Mouse (Mus musculus) spleen, adult 12 weeks (tissue): ENCODE data around the gene Npas2.

Experiments used
- DNase-seq: peaks from one replicate; pipeline ENCODE4 v3.0.0; 2022; ENCODE audit warnings: low spot score

Gene Npas2

DNA sequence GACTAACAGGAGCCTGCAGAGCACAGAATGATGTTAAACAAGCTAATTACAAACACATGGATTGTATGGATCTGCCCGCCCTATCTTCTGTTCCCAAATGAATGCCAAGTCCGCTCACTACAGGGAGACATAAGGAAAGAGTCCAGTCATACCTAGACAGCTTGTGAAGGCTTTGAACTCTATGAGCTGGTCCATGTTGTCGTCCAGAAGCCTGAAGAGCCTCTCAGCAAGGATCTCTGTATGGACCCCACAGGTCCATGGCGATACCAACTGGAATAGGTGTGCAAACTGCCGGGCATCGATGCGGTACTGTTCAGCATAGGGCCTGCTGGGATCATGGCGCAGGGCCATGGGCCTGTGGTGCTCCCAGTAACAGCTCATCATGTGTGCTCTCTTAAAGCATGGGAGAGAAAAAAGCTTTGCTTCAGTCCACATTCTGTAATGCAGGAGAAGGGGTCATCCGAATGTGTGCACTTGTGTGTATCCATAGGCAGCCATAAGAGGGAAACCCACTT lies 183.3 kb downstream of the Npas2 start:
- DNase-seq = no peak

DNA sequence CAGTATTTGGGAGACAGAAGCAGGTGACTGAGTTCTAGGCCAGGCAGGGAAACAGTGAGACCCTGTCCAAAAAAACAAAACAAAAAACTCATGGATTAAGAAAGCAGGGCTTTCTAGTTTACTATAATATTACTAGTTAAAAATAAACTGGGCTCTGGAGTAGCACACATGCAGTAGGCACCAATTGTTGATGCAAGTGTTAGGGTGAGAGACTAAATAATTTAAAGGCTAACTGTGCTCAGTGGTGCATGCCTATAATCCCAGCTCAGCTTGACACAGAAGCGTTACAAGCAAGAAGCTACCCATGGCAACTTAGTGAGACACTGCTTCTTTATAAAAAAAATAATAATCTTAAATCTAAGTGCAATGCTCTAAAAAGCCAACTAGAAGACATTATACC lies 185.0 kb downstream of the Npas2 start:
- DNase-seq = no peak

DNA sequence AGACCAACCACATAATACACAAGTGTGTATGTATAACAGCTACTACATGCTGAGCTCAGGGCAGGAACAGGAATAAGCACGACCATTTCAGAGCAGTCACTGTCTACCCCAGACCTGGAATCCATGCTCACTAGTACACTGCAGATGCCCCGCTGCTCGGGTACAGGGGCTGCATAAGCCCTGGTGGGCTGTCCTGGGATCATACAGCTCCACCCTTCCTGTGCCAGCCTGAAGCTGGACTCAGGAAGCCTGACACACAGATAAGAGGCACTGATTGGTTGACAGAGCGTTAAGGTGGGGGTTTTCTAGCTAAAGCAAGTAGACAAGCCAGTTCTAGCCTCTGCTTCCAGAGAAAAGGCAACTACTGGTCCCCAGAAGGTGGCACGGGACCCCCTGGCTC lies 185.5 kb downstream of the Npas2 start:
- no peak for DNase-seq

DNA sequence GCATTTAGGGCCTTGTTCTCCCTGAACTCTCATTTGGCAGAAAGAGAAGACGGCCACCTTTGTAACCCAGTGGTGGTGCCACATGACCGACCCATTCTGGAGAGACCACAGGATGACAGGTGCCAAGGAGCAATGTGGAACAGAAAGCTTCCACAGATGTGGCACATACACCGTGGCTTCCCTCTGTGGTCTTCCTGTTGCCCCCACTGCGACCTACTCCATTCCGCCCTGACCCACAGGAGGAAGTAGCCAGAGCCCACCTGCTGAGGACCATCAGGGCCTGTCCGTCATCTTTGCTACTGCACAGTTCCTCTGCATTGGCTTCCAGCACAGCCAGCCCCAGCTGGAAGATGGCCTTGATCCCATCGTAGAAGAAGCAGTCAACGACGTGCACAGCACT lies 187.5 kb downstream of the Npas2 start:
- DNase-seq = no peak

DNA sequence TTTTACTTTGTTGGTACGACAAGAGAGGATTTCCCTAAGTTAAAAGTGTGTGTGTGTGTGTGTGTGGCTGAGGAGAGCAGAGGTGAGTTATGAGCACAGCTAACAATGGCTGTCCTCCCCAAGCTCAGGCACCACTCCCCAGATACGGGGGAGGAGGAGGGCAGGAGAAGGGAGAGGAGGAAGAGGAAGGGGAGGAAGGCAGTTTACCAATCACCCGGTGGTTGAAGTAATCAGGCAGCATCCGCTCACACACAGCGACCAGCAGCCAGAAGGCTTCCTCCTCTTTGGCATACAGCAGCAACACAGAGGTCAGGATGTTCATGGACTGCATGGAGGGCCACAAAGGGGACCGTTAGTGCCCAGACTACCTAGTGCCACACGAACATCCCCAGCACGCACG lies 191.4 kb downstream of the Npas2 start:
- no peak for DNase-seq

DNA sequence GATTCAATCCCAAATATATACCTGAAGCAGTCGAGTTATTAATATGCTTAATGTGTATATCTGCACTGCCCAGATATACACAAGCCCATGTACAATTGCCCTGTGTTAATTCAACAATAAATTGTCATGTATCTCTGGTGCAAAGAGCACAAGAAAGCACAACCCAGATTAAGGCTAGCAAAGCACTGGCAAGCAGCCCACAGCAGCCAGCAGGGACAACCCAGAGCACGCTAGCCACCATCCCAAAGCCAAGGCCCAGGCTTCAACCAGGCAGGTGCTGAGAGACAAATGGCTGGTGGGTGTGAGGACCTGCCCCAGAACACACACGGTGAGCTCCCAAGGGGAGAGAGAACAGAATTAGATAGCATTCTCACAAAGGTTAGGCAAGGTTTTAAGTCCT lies 192.9 kb downstream of the Npas2 start:
- no peak for DNase-seq

DNA sequence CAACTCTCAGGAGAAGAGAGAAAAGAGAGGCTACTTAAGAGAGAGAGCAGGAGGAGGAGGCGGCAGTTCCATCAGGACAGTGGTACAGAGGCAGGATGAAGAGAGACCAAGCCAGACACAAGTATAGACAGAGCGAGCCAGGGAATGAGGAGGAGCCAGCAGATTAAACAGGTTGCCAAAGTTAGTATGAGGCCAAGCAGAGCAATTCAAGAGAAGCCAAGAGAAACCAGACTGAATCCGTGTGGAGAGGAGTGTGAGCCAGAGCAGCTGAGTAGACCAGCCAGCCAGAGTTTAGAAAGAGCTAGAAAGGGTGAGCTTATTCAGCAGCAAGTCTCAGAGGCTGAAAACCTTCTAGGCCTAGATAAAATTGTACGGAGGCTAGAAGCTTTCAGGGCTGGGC lies 194.0 kb downstream of the Npas2 start:
- DNase-seq = no peak

DNA sequence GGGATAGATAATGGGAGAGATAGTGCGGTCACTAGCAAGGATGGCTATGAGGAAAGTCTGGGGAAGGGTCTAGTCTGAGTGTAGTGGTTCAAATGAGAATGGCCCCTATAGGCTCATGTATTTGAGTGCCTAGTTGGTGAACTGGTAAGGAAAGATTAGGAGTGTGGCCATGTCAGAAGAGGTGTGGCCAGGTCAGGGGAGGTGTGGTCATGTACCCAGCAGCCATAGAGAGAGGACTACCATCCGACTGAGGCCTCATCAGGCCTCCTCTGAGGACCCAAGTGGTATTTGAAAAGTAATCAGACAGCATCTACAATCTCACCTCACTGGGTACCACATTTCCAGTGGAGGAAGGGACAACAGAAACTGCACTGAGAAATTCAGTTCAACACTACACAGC lies 194.6 kb downstream of the Npas2 start:
- no peak for DNase-seq

DNA sequence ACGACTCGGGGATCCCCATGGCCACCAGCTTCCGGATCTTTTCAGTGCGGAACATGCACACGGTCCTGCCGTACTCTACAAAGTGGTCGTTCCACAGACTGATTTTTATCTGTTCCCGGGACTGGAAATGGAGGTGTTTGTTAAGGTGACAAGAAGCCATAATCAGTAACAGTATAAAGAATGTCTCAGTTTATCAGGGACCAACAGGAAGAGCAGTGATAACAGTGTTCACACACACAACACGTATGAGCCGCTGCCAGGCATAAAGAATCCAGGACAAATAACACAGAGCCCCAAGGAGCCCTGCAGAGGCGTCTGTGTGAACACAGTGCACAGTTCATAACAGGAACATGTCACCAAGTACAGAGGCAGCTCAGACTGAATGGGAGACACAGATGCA lies 195.8 kb downstream of the Npas2 start:
- DNase-seq = no peak

DNA sequence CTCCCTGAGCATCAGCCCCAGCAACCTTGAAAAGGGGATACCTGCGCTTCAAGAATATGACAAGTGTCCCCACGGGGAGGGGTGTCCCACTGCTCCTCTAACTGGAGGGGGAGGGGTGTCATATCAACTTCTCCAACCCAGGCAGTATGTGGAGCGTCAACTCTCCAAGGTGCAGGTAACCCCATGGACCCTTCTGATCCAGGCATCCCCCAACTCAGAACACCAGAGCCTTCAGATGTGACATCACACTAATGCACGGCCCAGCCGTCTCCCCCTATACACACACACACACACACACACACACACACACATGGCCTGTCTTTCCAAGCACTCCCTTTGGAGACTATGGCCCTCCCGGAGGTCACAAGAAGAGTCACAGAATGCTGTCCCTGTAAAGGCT lies 198.1 kb downstream of the Npas2 start:
- DNase-seq = no peak

DNA sequence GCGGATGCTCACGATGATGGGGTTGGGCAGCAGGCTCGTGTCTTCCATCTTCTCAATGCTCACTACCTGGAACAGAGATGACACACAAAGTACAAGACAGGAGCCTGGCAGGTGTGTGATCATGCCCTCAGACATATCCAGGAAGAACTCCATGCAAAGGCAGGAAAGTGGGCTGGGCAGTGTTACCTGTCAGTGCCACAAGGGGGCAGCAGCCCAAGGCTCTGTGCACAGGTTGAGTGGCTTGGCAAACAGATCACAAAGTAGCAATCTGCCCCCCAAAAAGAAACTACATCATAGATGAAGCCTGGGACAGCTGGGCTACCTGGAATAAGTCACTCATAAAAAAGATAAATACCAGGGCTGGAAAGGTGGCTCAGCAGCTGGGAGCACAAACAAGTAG lies 198.7 kb downstream of the Npas2 start:
- peak; percentile 58 for DNase-seq

DNA sequence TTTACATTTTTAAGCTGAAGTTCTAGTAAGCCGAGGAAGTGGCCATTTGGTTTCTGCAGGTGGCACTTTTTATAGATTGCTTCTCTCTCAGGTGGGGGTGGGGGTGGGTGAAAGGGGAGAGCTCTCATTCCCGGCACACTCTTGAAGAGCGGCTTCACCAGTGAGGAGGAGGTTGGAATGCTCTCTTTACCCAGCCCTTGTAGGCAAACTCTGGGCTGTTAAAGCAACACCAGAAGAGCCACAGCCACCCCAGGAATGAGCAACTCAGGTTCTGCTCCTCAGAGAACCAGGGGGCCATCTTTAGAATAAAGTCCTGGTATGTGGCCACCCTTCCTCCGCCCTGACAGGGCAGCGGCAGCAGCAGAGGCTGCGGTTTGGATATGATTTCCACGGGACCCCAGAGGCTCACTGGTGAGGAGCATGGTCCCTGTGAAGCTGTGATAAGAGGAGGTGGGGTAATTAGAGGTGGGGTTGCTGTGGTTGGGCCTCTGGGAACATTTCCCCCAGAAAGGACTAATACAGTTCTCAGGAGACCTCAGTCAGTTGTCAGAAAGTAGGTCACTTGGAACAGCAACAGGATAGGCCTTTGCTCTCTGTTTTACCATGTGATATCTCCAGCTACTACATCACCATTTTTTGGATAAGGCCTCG lies 199.8 kb downstream of the Npas2 start:
- DNase-seq = no peak

DNA sequence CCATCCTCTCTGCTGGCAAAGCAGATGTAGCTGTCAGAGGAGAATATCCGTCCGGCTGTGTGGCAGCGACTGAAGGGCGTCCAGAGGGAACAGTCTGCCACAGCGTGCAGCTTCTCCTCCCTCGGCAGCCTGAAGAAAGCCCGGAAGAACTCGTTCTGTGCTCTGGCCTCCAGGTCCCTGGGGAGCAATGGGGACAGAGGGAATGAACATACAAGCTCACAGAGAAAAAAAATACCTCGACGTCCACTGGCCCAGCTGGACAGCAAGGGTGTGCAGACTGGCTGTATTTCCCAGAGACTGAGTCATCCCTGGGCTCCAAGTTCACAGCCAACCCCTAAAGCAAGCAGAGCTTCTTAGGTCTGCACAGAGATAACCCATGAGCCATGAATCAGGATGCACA lies 200.6 kb downstream of the Npas2 start:
- DNase-seq = no peak

DNA sequence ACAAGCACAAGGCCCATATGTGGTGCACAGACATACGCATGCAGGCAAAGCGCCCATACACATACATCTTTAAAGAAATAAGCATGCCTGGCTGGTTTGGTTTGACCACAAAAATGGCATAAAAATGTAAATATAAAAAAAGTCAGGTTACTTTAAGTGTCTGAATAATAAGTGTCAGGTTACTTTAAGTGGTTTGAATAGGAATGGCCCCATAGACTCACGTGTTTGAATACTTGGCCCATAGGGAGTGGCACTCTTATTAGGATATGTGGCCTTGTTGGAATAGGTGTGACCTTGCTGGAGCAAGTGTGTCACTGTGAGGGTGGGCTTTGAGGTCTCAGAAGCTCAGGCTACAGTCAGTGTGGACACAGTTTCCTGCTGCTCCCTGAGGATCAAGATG lies 201.1 kb downstream of the Npas2 start:
- no peak for DNase-seq

DNA sequence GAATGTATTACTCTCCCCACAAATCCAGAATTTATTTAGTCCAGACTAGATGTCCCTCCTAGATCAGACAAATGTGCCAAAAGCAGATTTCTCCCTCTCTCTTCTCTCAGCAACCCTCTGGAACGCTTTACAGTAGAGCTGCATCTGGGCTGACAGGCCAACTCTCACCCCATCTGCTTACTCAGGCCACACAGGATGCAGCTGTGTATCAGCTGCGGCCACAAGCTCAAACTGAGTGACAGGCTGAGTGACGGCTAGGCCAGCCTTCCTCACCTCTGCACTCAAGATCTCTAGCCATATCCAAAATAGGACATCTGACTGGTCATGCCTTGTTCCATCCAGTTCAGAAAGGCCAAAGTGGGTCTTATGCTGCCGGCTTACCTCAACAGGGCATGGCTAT lies 202.8 kb downstream of the Npas2 start:
- no peak for DNase-seq

DNA sequence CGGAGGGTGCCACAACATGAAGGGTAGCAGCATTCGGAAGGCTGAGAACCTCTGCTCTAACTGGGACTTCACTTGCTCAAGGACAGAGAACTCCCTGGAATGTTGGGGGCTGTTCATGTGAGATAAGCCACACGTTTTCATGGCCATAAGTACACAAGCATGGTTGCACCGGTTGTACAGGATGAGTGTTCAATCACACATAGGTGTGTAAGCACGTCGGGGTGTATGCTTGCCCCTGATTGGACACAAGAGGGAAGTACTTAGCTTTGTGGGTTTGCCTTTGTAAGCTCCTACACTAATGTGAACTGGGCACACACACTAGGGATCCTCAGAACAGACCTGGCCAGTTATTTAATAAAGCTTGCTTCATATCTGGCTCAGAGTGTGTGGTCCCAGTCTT lies 204.8 kb downstream of the Npas2 start:
- no peak for DNase-seq

DNA sequence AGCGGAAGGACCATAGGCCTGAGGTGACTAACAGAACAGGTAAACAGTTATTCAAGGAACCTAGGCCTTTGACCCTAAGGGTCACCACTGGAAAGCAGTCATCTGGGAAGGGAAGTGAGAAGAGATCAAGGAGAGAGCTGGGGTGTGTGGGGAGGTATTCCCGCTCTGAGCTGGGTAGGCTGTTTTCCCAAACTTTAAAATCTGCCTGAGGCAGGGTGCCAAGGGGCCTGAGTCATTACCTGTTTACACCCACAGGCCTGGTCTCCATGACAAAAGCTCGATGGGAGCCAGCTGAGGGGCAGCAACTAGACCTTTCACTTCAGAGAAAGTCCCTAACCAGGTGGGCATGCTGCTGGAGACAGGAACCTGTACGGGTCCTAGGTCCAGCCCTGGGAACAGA lies 205.7 kb downstream of the Npas2 start:
- no peak for DNase-seq

DNA sequence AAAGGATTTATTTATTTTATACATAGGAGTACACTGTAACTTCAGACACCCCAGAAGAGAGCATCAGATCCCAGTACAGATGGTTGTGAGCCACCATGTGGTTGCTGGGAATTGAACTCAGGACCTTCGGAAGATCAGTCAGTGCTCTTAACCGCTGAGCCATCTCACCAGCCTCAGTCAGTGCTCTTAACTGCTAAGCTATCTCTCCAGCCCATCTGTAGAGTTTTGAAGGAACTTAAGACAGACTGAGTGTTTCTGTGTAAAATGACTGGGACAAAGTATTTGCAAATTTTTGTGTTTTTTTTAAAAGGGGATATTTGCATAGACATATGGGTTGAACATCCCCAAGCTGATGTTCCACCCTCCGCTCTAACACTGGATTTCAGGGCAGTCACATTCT lies 206.6 kb downstream of the Npas2 start:
- DNase-seq = no peak

DNA sequence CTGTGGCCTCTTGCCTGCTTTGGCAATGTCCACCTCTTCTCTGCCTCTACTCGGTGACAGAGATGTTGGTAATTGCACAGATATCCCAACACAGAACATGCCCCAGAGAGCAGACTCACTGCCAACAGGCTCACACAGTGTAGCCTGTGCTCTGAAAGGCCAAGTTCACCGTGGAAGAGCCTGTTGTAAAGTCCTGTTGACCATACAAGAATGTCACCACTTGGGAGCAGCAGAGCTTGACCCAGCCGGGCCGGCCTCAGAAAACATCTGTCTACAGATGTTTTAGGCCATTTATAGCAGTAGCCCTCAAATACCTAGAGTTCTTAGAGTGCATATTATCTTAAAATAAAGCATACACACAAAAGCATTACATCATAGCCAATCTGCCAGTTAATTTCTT lies 213.6 kb downstream of the Npas2 start:
- no peak for DNase-seq

DNA sequence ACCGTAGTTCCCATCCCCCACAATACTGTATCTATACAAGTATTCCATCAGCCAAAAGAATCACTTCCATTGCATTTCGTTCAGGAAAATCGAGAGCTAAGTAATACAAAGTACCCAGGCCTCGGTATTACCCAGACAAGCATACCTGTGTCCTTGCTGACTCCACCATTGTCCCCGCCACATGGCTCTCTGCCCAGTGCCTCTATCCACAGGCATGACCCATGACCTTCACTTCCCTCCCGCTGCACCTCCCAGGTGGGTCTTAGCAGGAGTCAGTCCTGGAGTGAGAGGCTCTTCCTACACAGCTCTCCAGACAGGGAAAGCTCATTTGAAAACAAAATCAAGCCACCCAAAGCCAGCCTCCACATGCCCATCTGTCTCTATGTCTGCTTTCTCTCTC lies 214.6 kb downstream of the Npas2 start:
- no peak for DNase-seq

DNA sequence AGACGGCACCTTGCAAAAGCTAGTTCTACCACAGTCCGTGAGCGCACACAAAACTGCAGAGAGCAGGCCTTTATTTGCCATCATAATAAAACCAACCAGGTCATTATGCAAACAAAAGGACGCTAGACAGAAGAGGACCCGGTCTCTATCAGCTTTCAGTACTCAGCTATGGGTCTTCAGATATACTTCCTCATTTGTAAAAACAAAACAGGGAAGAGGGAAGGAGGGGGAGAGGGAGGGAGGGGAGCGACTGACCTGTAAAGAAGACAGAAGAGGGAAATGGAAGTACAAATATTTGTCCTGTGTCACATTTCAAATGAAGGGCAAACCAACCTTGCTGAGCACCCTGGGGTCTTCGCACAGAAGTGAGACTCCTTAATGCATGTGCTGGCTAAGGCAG lies 215.1 kb downstream of the Npas2 start:
- DNase-seq = no peak

DNA sequence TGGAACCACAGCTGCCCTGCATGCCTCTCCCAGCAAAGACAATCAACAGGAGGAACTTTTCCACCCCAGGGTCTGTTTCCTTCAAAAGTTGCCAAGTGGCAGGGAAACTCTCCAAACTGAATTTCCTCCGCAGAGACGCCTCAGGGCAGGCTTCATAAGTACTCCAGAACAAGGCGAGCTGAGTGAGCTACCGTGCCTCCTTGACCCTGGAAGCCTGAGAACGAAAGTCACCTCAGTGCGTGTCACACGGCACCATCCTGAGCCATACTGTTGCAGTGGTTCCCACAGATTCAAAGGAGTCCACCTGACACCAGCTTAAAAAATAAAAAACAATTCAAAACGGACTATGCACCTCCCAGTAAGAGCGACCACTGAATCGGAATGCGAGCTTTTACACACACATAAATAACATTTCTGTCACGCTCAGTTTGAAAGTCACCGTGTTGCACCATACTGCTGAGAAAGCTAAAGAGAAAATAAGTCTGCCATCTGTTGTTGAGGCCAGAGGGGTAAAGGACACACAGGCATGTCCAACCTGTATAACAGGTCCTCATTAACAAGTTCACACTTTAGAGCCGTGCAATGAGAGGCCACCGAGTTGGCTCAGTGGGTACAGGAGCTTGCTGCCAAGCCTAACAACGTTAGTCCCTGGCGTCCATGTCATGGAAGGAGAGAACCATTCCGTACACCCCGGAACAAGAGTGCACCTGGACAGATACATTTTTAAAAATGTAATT lies 216.7 kb downstream of the Npas2 start:
- no peak for DNase-seq
